Mouse (Mus musculus) midbrain, embryonic 14.5 days (tissue): ENCODE results near the gene Oaf. TPM values are rescaled to one million over a fixed set of nuclear protein-coding genes. Genes with fewer than 3 reads are reported as not detected.

Experiments used
- ATAC-seq: fragments of 200-750 bp; cut with Nextera tagmentation; 2 replicates; pipeline ENCODE4 v1.8.0; 2017; ENCODE audit warnings: moderate number of reproducible peaks, moderate library complexity; ENCODE audit not compliant: low FRiP score, low TSS enrichment
- DNase-seq: peaks from one replicate; pipeline ENCODE4 v3.0.0-alpha.2; 2015
- H3K27ac ChIP-seq: fragments of 300-500 bp; sonication (generic); replicated peaks from 2 replicates; pipeline ENCODE4 v1.5.1; 2014; ENCODE audit warnings: mild to moderate bottlenecking, low read depth, low read length, moderate library complexity
- H3K27me3 ChIP-seq: fragments of 300-500 bp; sonication (generic); 2 replicates; pipeline ENCODE4 v1.6.1; 2014; ENCODE audit warnings: low read length, control low read depth, mixed read lengths; ENCODE audit not compliant: control insufficient read depth, insufficient read depth
- H3K36me3 ChIP-seq: fragments of 300-500 bp; sonication (generic); 2 replicates; pipeline ENCODE4 v1.6.1; 2014; ENCODE audit warnings: low read length, control low read depth; ENCODE audit not compliant: control insufficient read depth, insufficient read depth
- H3K4me1 ChIP-seq: fragments of 300-500 bp; sonication (generic); 2 replicates; pipeline ENCODE4 v1.6.1; 2014; ENCODE audit warnings: mild to moderate bottlenecking, antibody characterized with exemption, low read length, control low read depth; ENCODE audit not compliant: control insufficient read depth, insufficient read depth
- H3K4me2 ChIP-seq: fragments of 300-500 bp; sonication (generic); 2 replicates; pipeline ENCODE4 v1.6.1; 2014; ENCODE audit warnings: mild to moderate bottlenecking, low read length, moderate library complexity
- H3K4me3 ChIP-seq: fragments of 300-500 bp; sonication (generic); replicated peaks from 2 replicates; pipeline ENCODE4 v1.5.1; 2014; ENCODE audit warnings: low read depth, low read length
- H3K9ac ChIP-seq: fragments of 300-500 bp; sonication (generic); replicated peaks from 2 replicates; pipeline ENCODE4 v1.6.1; 2014; ENCODE audit warnings: mild to moderate bottlenecking, low read length, moderate library complexity
- H3K9me3 ChIP-seq: fragments of 300-500 bp; sonication (generic); 2 replicates; pipeline ENCODE4 v1.6.1; 2016; ENCODE audit warnings: low read length, control low read depth, mixed read lengths; ENCODE audit not compliant: control insufficient read depth
- WGBS: fragments of 180-500 bp; shearing (Covaris S2); extraction: QIAGEN DNeasy Blood & Tissue Kit; methylation state at CpG from one replicate; pipeline ENCODE4 v1.1.7; 2014; 5-methylcytosine and 5-hydroxymethylcytosine counted together
- polyA plus RNA-seq: library from polyadenylated mRNA; unstranded; fragments of >200 nt; fragmentation: Nextera tagmentation; extraction: Ambion mirVana; gene quantifications from 2 replicates; pipeline ENCODE4 v1.2.1, GENCODE M21; 2014

The Oaf gene
- polyA plus RNA-seq: 2.3 and 7.9 TPM in 2 replicates

GRCm38 (mm10) chr9:43239712-43240593 is at the start of gene Oaf:
Oaf (minus strand) TSS chr9:43239911.
- Histone ChIP-seq H3K27ac (no peak within 1 kb of the TSS), H3K4me2 (peak within 1 kb of the TSS; percentile 71), H3K27me3 (peaks cover 35% of the 10 kb centered on the region), H3K4me3 (peak within 1 kb of the TSS; percentile 45), H3K36me3 (no peaks in the 10 kb centered on the region), H3K9ac (peak within 1 kb of the TSS; percentile 43), H3K4me1 (peaks cover 12% of the 10 kb centered on the region; the same call in 1 of the 2 replicates), H3K9me3 (no peaks in the 10 kb centered on the region)
- ATAC-seq (peak; percentile 69; the same call in 1 of the 2 replicates), DNase-seq (peak; percentile 78)
- WGBS: under 1% methylated on average over 44 of the region's 44 CpGs

GRCm38 (mm10) chr9:43286870-43287269 is 47.2 kb upstream of the Oaf start:
- Histone ChIP-seq H3K9me3 (no peaks in the 10 kb centered on the region), H3K4me2 (peak overlapping the region; percentile 44), H3K27ac (no peak overlapping the region), H3K9ac (0 out of 2 replicates have a peak overlapping the region, but pooled peaks have one; percentile 23), H3K36me3 (no peaks in the 10 kb centered on the region), H3K4me1 (no peaks in the 10 kb centered on the region), H3K4me3 (no peak overlapping the region), H3K27me3 (no peaks in the 10 kb centered on the region)
- ATAC-seq (no peak; the same call in 1 of the 2 replicates), DNase-seq (peak; percentile 83)
- under 1% methylated on average over 20 of the region's 20 CpGs for WGBS

GRCm38 (mm10) chr9:43285281-43285680 is 45.6 kb upstream of the Oaf start:
- 95% methylated on average over 4 of the region's 4 CpGs for WGBS
- H3K36me3 ChIP-seq: no peaks in the 10 kb centered on the region
- H3K27ac ChIP-seq: no peak overlapping the region
- DNase-seq (no peak), ATAC-seq (no peak)
- H3K9ac ChIP-seq: no peak overlapping the region
- no peaks in the 10 kb centered on the region for H3K27me3 ChIP-seq
- H3K9me3 ChIP-seq: no peaks in the 10 kb centered on the region
- no peaks in the 10 kb centered on the region for H3K4me1 ChIP-seq
- no peak overlapping the region for H3K4me2 ChIP-seq
- H3K4me3 ChIP-seq: no peak overlapping the region

DNA sequence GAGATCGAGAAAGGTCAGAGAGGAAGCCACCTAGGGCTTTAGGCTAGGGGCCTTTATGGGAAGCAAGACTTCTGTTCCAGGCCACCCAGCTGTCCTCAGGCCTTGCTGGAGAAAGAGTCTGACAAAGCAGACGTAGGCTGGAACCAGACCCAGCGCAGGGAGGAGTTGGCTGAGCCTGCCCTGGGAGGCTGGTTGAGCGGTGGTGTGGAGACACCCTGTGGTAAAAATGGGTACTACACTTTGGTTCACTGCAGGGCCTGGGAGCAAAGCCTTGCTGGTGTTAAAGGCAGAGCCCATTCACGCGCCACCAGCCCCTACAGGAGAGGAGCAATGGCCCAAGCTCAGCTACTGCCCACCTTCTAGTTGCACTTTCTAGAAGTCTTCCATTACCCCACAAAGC is 44.6 kb upstream of the Oaf start:
- H3K27me3 ChIP-seq: no peaks in the 10 kb centered on the region
- no peak overlapping the region for H3K4me3 ChIP-seq
- H3K27ac ChIP-seq: no peak overlapping the region
- ATAC-seq: peak; percentile 72
- 3% methylated on average over 6 of the region's 6 CpGs for WGBS
- H3K4me1 ChIP-seq: no peaks in the 10 kb centered on the region
- H3K9me3 ChIP-seq: no peaks in the 10 kb centered on the region
- no peaks in the 10 kb centered on the region for H3K36me3 ChIP-seq
- H3K9ac ChIP-seq: no peak overlapping the region
- DNase-seq: peak; percentile 92
- H3K4me2 ChIP-seq: no peak overlapping the region

- DNase-seq (no peak), ATAC-seq (no peak)
- H3K4me3 ChIP-seq: no peak overlapping the region
- H3K36me3 ChIP-seq: no peaks in the 10 kb centered on the region
- H3K9ac ChIP-seq: no peak overlapping the region
- H3K27ac ChIP-seq: no peak overlapping the region
- H3K4me1 ChIP-seq: peaks cover 5% of the 10 kb centered on the region; the same call in 1 of the 2 replicates
- H3K27me3 ChIP-seq: peaks cover 30% of the 10 kb centered on the region
- no peak overlapping the region for H3K4me2 ChIP-seq
- peaks cover 1% of the 10 kb centered on the region; the same call in 1 of the 2 replicates for H3K9me3 ChIP-seq
- WGBS: 81% methylated on average over 9 of the region's 9 CpGs
Observed at GRCm38 (mm10) chr9:43273735-43274134, 34.0 kb upstream of the Oaf start.

DNA sequence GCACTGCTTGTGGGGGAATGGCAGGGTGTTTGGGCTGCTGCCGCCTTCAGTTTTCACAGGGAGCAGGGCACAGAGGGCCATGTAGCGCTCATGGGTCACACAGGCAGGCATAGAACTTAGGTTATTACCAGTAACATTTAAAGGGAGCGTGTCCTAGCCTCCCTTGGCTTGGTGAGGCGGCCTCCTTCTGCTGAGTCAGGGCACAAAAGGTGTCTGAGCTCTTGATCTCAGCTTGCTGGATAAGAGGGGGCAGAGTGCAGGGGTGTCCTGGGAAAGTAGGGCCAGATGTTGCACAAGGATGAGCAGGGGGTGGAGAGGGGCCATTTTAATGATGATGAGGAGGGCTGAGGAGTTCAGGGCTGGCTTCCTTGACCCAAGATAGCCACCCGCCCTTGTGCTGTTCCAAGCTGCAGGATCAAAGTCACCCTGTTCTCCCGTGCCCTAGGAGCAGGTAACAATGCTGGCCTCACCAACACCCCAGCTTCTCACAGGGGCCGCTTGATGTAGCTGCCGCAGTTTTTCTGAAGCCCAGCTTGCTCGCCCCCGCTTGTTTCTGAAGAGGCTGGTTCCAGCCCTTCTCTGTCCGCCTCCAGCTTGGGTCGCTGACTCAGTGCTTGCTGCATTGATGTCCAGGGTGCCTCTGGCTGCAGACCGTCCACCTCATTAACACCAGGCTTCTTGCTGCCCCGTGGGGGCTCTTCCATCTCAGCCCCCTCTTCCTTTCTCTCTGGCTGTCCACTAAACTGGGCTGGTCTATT is 32.2 kb upstream of the Oaf start:
- peaks cover 5% of the 10 kb centered on the region; the same call in 1 of the 2 replicates for H3K9me3 ChIP-seq
- no peak overlapping the region for H3K4me2 ChIP-seq
- no peak overlapping the region for H3K27ac ChIP-seq
- H3K9ac ChIP-seq: no peak overlapping the region
- WGBS: 39% methylated on average over 14 of the region's 14 CpGs
- peaks cover 5% of the 10 kb centered on the region; the same call in 1 of the 2 replicates for H3K4me1 ChIP-seq
- H3K27me3 ChIP-seq: peaks cover 30% of the 10 kb centered on the region
- no peak for ATAC-seq
- no peak overlapping the region for H3K4me3 ChIP-seq
- no peak for DNase-seq
- no peaks in the 10 kb centered on the region for H3K36me3 ChIP-seq

DNA sequence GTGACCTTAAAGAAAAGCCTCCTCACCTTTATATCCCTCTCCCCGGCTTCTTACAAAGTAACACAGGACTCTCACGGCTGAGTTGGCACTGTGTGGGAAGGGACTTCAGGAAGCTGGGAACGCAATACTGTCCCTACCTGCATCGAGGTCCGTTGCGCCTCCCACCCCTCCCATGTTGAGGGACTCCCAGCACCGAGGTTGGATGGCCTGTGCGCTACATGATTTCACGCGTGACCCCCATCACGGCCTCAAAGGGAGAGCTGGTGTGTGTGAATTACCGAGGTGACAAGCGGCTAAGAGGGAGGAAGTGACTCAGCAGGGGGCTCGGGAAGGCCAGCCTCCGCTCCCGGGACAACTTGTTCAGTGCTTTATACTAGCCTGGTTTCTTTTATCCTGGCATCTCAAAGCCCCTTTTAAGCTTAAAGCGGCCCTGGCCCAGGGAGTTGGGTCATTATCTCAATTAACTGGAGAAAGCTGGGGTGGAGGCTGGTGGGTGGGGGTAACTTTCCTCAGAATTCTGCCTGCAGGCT is 31.1 kb upstream of the Oaf start:
- H3K4me1 ChIP-seq: peaks cover 5% of the 10 kb centered on the region; the same call in 1 of the 2 replicates
- DNase-seq (peak; percentile 56), ATAC-seq (no peak)
- peaks cover 30% of the 10 kb centered on the region for H3K27me3 ChIP-seq
- H3K9ac ChIP-seq: no peak overlapping the region
- H3K9me3 ChIP-seq: peaks cover 5% of the 10 kb centered on the region; the same call in 1 of the 2 replicates
- H3K4me3 ChIP-seq: peak overlapping the region; percentile 14; the same call in 1 of the 2 replicates
- H3K36me3 ChIP-seq: no peaks in the 10 kb centered on the region
- no peak overlapping the region for H3K27ac ChIP-seq
- H3K4me2 ChIP-seq: peak overlapping the region; percentile 39
- WGBS: under 1% methylated on average over 17 of the region's 17 CpGs

- ATAC-seq (no peak), DNase-seq (peak; percentile 51)
- WGBS: 3% methylated on average over 8 of the region's 8 CpGs
- Histone ChIP-seq H3K4me3 (no peak overlapping the region), H3K36me3 (no peaks in the 10 kb centered on the region), H3K9me3 (peaks cover 5% of the 10 kb centered on the region; the same call in 1 of the 2 replicates), H3K27ac (no peak overlapping the region), H3K4me1 (peaks cover 5% of the 10 kb centered on the region; the same call in 1 of the 2 replicates), H3K4me2 (no peak overlapping the region), H3K9ac (no peak overlapping the region), H3K27me3 (peaks cover 30% of the 10 kb centered on the region)
Observed at GRCm38 (mm10) chr9:43269166-43269565, 29.5 kb upstream of the Oaf start.
